Mouse (Mus musculus): ENCODE measurements around the gene Olfr1444. TPM values are rescaled to one million over a fixed set of nuclear protein-coding genes. Genes with fewer than 3 reads are reported as not detected.

Gene Olfr1444
- polyA plus RNA-seq (2012; rRNA removed) = not detected in 2 replicates

- no peak for DNase-seq (ENCODE audit: low read depth, low spot score)
- WGBS = 58% methylated on average over 1 of the region's 1 CpGs
These were observed at the start of gene Olfr1444 for GRCm38 (mm10) chr19:12856983-12857382. Gene Olfr1444 (plus strand): TSS chr19:12857283.

GRCm38 (mm10) chr19:12812644-12813364, 44.3 kb upstream of the Olfr1444 start:
- no peak for DNase-seq (ENCODE audit: low read depth, low spot score)
- WGBS = 61% methylated on average over 1 of the region's 1 CpGs

- 64% methylated on average over 1 of the region's 1 CpGs for WGBS
- no peak for DNase-seq (ENCODE audit: low read depth, low spot score)
These were observed 43.2 kb upstream of the Olfr1444 start for GRCm38 (mm10) chr19:12813883-12814282.

GRCm38 (mm10) chr19:12818507-12818906, 38.6 kb upstream of the Olfr1444 start:
- DNase-seq (ENCODE audit: low read depth, low spot score) = no peak
- 84% methylated on average over 1 of the region's 1 CpGs for WGBS

DNA sequence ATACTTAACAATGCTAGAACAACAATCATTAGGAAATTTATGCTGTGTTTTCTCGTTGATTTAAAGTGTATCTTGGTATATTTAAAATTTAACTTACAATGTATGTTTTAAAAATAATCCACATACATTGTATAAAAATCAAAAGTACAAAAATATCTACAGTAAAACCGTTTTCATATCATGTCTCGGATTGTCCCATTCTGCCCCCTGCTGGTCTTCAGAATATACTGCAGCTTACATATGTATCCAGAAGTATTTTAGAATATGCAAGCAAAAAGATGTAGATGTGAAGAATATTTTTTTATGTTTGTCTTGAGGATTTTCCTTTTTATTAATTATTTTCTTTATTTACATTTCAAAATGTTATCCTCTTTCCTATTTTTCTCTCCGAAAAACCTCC, 36.7 kb upstream of the Olfr1444 start:
- WGBS = 23% methylated on average over 4 of the region's 4 CpGs
- DNase-seq (ENCODE audit: low read depth, low spot score) = no peak

GRCm38 (mm10) chr19:12824549-12824948, 32.5 kb upstream of the Olfr1444 start:
- WGBS = 67% methylated on average over 4 of the region's 4 CpGs
- no peak for DNase-seq (ENCODE audit: low read depth, low spot score)

- no peak for DNase-seq (ENCODE audit: low read depth, low spot score)
- 66% methylated on average over 2 of the region's 2 CpGs for WGBS
These were observed 26.2 kb upstream of the Olfr1444 start for GRCm38 (mm10) chr19:12830823-12831430.

DNA sequence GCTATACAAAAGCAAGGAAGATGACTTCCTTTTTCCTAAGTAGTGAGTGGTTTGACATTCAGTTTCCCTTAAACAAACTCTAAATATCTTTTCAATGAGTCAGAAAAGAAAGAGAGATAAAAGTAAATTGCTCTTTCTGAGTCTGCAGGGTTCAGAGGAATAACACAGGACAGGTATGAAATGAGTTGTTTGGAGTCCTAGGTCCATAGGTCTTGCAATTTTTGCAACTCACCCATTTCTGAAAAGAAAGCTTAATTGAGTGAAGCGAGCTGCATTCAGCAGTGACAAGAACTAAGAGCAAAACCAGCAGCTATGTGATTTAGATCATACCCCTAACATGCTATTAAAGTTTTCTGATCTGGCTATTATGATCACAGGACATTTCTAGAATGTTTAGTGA, 25.5 kb upstream of the Olfr1444 start:
- DNase-seq (ENCODE audit: low read depth, low spot score) = no peak
- WGBS = 49% methylated on average over 1 of the region's 1 CpGs

GRCm38 (mm10) chr19:12833625-12834024, 23.5 kb upstream of the Olfr1444 start:
- DNase-seq (ENCODE audit: low read depth, low spot score) = no peak
- WGBS = 67% methylated on average over 3 of the region's 3 CpGs

GRCm38 (mm10) chr19:12838507-12838906, 18.6 kb upstream of the Olfr1444 start:
- no peak for DNase-seq (ENCODE audit: low read depth, low spot score)
- WGBS = 89% methylated on average over 1 of the region's 1 CpGs

DNA sequence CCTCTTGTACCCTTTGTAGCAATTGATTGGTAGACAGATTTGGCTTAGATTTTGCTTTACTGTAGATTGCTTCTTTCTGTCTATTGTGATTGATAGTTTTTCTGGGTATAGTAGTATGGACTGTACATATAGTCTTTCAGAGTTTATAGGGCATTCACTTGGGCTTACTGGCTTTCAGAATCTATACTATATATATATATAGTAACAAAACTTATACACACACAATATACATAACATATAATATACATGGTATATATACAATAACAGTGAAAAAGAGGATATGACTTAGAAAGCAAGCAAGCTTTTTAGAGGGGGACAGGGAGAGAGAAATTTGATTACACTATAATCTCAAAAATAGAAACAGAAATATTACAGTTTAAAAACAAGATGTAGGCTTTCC, 10.7 kb upstream of the Olfr1444 start, which contains the start of gene Gm5244:
Gm5244 (plus strand) TSS at position 301 of the 400 bp plus-strand sequence.
- no peak for DNase-seq (ENCODE audit: low read depth, low spot score)

GRCm38 (mm10) chr19:12883555-12883954, 26.5 kb downstream of the Olfr1444 start, which contains the start of gene Olfr1445:
Gene Olfr1445 (plus strand): TSS chr19:12883855.
- WGBS = 86% methylated on average over 2 of the region's 2 CpGs
- DNase-seq (ENCODE audit: low read depth, low spot score) = no peak

DNA sequence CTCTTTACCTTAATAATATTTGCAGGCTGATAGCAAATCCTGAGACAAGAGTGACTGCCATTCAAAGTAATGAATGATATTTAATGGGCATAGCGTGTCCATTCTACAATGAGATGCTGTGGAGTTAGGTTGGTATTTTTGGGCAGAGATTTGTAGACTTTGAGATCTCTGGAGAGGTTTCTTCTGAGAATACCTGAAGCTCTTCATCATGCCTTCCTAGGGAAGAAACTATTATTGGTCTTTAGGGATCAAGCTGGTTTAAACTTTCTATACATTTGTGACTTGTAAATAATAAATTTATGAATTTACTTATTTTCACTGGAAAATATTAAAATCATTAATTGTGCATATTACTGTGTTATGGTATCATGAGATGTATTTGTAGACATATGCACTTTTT, 36.3 kb downstream of the Olfr1444 start, which contains the start of gene Olfr1446:
Olfr1446 (minus strand) TSS at position 101 of the 400 bp plus-strand sequence.
- DNase-seq (ENCODE audit: low read depth, low spot score) = no peak
- 85% methylated on average over 1 of the region's 1 CpGs for WGBS

- no peak for DNase-seq (ENCODE audit: low read depth, low spot score)
- 92% methylated on average over 1 of the region's 1 CpGs for WGBS
These were observed 46.6 kb downstream of the Olfr1444 start, which contains the start of gene Olfr1447 for GRCm38 (mm10) chr19:12903643-12904042. Gene Olfr1447 (minus strand): TSS chr19:12903743.

Other genes starting within 250 kb of the Olfr1444 start
- gene Glyat, start 224.0 kb upstream of the Olfr1444 start, polyA plus RNA-seq (2012; rRNA removed) = not detected in 2 replicates
- not detected in 2 replicates for gene Olfr1442, start 186.8 kb upstream of the Olfr1444 start, polyA plus RNA-seq (2012; rRNA removed)
- not detected in 2 replicates for gene Olfr1443, start 179.2 kb upstream of the Olfr1444 start, polyA plus RNA-seq (2012; rRNA removed)
- not detected in 2 replicates for gene Keg1, start 161.5 kb upstream of the Olfr1444 start, polyA plus RNA-seq (2012; rRNA removed)
- gene Cntf, start 91.7 kb upstream of the Olfr1444 start, polyA plus RNA-seq (2012; rRNA removed) = 2.0 TPM in 2 replicates
- 9.5 and 13.0 TPM in 2 replicates for gene Zfp91, start 61.2 kb upstream of the Olfr1444 start, polyA plus RNA-seq (2012; rRNA removed)
- 10.5 and 11.6 TPM in 2 replicates for gene Lpxn, start 61.1 kb upstream of the Olfr1444 start, polyA plus RNA-seq (2012; rRNA removed)
- gene Gm5244, start 10.6 kb upstream of the Olfr1444 start, polyA plus RNA-seq (2012; rRNA removed) = not detected in 2 replicates
- not detected in 2 replicates for gene Olfr1445, start 26.6 kb downstream of the Olfr1444 start, polyA plus RNA-seq (2012; rRNA removed)
- not detected in 2 replicates for gene Olfr1446, start 36.2 kb downstream of the Olfr1444 start, polyA plus RNA-seq (2012; rRNA removed)
- gene Olfr1447, start 46.5 kb downstream of the Olfr1444 start, polyA plus RNA-seq (2012; rRNA removed) = not detected in 2 replicates
- gene Olfr1448, start 67.1 kb downstream of the Olfr1444 start, polyA plus RNA-seq (2012; rRNA removed) = not detected in 2 replicates
- 0.09 TPM in 1 of 2 replicates, not detected in the other for gene Olfr1449, start 73.6 kb downstream of the Olfr1444 start, polyA plus RNA-seq (2012; rRNA removed)
- not detected in 2 replicates for gene Olfr1450, start 93.0 kb downstream of the Olfr1444 start, polyA plus RNA-seq (2012; rRNA removed)
- not detected in 2 replicates for gene Olfr1451, start 137.7 kb downstream of the Olfr1444 start, polyA plus RNA-seq (2012; rRNA removed)
- gene Olfr1453, start 171.0 kb downstream of the Olfr1444 start, polyA plus RNA-seq (2012; rRNA removed) = not detected in 2 replicates
- not detected in 2 replicates for gene Olfr1454, start 203.3 kb downstream of the Olfr1444 start, polyA plus RNA-seq (2012; rRNA removed)
- gene Olfr1457, start 240.6 kb downstream of the Olfr1444 start, polyA plus RNA-seq (2012; rRNA removed) = not detected in 2 replicates
- not detected in 2 replicates for gene Olfr1458, start 249.5 kb downstream of the Olfr1444 start, polyA plus RNA-seq (2012; rRNA removed)